Mouse (Mus musculus) bone marrow, adult 2 months (tissue): ENCODE data around the gene Rab2b.

Experiments
- CTCF ChIP-seq: fragments of 200-500 bp; IDR thresholded peaks from 2 replicates; pipeline ENCODE4 v1.5.1; 2011; ENCODE audit warnings: low read length, control low read depth; ENCODE audit not compliant: control insufficient read depth, insufficient read depth
- POLR2A ChIP-seq: fragments of 200-500 bp; IDR thresholded peaks from 2 replicates; pipeline ENCODE4 v1.6.1; 2011; ENCODE audit warnings: low read depth, mild to moderate bottlenecking, control low read depth, low read length, borderline replicate concordance; ENCODE audit not compliant: control insufficient read depth

DNA sequence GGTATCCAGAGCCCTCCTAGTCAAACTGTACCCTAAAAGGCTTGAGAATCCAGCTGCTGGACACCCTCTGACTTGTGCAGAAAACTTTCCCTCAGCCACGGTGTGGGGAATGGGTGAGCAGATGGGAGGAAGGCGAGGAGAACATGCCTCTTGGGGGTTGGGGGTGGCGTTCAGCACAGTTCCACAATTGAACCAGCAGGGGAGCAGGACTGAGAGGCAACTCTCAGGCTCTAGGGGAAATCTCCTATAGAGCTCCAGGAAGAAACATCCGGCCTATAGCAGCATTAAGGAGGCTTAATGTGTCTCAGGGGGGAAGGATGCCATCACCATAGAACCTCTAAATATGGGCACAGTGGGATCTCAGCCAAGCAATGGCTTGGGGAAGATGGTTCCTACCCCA lies 46.5 kb upstream of the Rab2b start:
- TF ChIP-seq POLR2A (no peak), CTCF (no peak)
